Mouse (Mus musculus): ENCODE data around the gene Cacna1c. TPM values are rescaled to one million over a fixed set of nuclear protein-coding genes. Genes with fewer than 3 reads are reported as not detected.

The Cacna1c gene
- total RNA-seq, 2 experiments from 2014 or later, result 3.6 to 4.9 TPM

DNA sequence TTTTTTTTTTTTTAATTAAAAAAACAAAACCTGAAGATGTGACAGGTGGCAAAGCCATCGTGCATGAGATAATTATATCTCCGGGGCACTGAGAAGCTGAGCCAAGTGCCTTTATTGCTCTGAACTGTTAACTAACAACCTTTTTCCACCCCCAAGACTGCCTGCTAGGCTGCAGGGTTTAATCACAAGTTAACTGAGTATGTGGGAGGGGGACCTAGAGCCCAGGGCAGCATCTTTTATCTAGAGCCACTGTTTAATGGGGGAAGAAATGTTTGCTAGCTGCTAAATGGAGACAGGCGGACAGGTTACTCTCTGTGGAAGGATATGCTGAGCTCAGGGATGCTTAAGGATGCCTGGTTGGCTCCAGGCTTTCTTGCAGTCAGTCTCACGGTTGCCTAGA lies 489.2 kb downstream of the Cacna1c start:
- DNase-seq, result no peak

DNA sequence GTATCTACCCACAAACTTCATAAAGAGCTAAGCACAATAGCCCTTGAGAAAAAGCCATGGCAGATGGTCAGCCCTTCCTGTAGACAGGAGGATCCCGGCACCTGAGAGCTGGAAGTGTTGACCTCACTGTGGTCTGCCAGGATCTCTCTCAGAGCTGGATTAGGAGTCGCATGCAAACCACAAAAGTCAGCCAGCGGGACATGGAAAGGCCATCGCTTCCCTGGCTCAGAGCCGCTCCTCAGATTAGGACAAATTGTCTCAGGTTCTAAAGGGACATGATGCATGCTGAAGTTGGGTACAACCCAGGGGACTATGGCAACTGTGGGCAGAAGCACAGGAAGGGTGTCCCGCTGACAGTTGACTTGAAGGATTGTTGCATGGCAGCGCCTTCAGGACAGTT lies 490.4 kb downstream of the Cacna1c start:
- intact Hi-C loops (cut with DNase I; ENCODE audit: low total_unique reads), result no loop called here
- no peak for DNase-seq

More for the DNA sequence above, 489.2 kb downstream of the Cacna1c start:
- intact Hi-C loops (cut with DNase I; ENCODE audit: low total_unique reads), result no loop called here

DNA sequence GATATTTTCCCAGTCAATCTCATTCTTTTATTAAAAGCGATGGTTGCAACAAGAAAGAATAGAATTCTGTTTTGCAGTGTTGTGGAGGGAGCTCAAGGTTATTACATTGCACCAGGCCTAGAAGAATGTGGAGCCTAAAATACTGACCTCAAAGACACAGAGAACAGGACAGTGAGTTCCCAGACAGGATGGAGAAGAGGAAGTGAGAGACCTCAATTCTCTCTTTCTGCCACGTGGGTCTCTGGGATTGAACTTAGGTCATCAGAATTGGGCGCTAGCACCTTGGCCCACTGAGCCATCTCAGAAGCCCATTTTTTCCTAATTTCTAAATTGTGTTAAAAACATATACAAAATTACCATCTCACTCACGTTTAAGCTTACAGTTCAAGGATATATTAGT lies 501.6 kb downstream of the Cacna1c start:
- intact Hi-C loops (cut with DNase I; ENCODE audit: low total_unique reads), result no loop called here
- no peak for DNase-seq

DNA sequence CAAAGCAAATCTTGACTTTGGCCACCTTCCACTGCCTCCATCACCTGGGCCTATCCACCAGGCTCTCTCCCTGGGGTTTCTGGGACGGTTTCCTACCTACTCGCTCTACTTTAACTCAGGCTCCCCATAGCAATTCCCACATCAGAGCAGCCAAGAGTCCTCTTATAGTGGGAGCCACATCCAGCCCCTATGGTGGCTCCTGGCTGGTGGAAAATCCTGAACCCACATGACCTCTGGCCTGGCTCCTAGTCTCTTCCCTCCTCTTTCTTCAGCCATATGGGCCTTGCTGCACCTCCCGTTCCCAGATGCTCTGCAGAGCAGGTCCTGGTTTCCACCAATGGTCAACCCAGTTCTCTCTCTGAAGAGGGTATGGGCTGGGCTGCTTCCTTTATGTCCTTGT lies 506.8 kb downstream of the Cacna1c start:
- DNase-seq, result no peak
- intact Hi-C loops (cut with DNase I; ENCODE audit: low total_unique reads), result no loop called here

DNA sequence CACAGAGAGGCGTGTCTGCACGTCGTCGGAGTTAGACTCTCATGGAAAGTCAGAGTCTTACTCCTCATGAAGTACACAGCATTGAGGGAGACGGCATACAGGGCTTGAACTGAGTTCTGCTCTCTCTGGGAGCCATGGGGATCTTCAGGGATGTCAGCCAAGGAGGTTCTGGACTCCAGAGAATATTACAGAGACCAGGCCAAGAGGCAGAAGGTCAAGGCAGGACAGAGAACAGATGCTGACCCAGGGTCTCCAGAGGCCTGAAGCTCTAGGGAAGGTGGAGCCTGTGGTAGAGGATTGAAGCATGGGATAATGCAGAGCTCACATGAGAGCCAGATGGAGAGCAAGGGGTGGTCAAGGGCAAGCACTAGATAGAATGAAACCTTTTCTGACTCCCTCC lies 507.4 kb downstream of the Cacna1c start:
- peak; percentile 9 for DNase-seq
- intact Hi-C loops (cut with DNase I; ENCODE audit: low total_unique reads), result no loop called here

DNA sequence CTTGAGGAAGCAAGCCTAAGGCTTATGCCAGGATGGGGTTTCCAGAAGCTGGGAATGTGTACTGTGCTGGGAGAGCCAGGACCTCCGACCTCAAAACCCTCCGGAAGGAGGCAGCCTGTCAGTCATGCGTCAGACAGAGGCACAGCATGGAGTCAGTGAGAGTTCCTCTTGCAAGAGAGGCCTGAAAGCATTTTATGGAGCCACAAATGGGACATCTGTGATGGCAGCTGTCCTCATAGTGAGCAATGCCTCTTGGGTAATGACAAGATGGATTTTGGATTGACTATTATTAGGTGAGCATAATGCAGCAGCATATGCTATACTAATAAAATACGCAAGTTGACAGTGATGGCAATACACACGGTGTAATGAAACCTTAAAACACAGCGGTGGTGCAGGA lies 515.4 kb downstream of the Cacna1c start:
- DNase-seq, result no peak
- intact Hi-C loops (cut with DNase I; ENCODE audit: low total_unique reads), result no loop called here

DNA sequence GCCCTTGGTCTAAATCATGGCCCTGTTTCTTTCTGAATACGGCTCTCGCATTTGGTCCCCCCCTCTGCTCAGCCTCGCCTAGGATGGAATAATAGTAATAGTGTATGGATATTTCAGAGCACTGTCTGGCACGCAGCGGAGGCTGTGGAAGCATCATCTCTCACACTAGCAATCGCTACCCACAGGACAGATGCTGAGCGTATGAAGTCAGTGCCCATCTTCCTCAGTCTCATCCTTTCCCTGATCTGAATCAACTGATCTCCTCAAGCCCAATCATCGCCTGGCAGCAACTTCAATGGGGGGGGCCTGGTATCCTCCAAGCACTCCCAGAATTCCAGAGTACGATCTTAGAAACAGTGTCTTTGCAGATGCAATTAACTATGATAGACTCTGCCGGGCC lies 518.2 kb downstream of the Cacna1c start:
- intact Hi-C loops (cut with DNase I; ENCODE audit: low total_unique reads), result no loop called here

DNA sequence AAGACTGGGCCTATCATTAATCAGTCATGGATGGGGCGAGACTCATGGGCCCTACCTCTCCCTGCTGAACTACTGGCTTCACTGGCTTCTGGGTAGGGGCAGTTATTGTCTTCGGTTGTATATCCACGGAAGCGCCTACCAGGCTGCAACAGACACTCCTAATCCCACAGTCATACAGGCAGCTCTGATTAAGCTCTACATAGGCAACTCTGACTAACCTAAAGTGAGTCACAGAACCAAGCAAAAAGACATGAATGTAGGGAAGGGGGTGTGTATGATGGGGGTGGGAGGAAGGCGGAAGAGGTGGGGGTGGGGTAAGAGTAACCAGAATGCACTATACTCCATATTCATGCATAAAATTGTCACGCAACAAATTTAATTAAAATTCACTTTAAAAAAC lies 518.9 kb downstream of the Cacna1c start:
- no peak for DNase-seq
- intact Hi-C loops (cut with DNase I; ENCODE audit: low total_unique reads), result no loop called here

More for the DNA sequence above, 518.2 kb downstream of the Cacna1c start:
- DNase-seq, result no peak

DNA sequence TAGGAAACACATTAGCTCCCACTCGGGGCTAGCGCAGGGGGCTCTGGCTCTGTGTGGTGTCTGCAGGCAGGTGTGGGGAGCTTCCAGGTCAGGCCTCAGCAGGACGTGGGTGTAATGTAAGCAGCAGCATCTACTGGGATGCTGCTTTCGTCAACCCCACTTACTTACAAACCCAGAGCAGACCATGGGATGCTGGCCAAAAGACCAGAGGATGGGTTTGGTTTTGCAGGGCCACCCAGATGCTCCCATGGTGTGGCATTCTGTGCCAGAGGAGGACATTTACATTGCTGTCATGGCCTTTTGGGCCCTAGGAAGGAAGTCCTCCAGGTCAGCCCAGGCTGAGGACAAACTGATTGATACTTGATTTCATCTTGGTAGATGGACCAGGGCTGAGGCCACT lies 521.4 kb downstream of the Cacna1c start:
- intact Hi-C loops (cut with DNase I; ENCODE audit: low total_unique reads), result no loop called here
- DNase-seq, result no peak

DNA sequence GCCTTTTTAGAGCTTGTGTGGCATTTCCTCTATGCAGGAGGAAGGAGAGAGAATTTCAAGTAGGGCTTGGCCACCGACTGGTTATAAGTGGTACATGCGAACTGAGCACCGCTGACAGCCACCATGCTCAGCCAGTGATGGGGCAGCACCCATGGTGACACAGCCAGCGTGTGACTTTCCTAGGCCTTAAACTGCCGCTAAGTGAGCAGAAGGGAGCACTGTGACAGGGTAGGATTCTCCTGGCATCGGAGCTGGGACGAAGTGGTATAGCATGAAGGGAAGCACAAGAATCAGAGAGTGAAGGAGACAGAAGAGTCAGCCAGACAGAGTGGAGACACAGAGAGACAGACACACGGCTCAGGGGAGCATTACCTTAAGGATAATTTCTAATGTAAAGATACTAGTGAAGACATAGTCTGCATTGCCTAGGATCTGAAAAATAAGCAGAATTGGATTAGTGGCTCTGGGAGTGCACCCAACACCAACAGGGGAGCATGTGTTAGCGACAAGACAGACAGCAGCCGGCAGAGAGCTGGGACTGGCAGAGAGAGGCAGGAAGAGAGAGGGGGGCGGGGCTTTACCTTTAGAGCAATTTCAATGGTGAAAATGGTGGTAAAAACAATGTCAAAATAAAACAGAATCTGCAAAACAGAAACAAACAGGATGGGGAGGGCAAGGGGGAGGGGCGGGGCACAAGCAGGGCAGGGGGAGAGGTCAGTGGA lies 522.1 kb downstream of the Cacna1c start:
- intact Hi-C loops (cut with DNase I; ENCODE audit: low total_unique reads), result no loop called here
- DNase-seq, result no peak

DNA sequence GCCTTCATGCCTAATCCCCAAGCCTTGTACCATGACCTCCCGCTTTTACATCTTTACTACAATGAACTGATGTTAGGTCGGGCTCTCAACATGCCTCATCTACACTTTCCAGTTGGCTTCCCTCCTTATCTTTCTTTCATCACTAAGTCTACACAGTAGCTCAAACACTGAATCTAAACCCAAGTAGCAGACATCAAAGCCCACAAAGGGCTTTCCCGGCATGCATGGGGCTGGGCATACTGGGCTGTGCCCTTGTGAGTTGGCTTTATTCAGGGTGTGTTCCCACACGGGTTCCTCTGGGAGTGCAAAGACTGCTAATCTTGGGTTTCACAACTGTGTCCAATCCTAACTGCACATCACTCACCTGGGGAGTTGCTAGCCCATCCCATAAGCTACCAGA lies 542.9 kb downstream of the Cacna1c start:
- no peak for DNase-seq
- intact Hi-C loops (cut with DNase I; ENCODE audit: low total_unique reads), result no loop called here

DNA sequence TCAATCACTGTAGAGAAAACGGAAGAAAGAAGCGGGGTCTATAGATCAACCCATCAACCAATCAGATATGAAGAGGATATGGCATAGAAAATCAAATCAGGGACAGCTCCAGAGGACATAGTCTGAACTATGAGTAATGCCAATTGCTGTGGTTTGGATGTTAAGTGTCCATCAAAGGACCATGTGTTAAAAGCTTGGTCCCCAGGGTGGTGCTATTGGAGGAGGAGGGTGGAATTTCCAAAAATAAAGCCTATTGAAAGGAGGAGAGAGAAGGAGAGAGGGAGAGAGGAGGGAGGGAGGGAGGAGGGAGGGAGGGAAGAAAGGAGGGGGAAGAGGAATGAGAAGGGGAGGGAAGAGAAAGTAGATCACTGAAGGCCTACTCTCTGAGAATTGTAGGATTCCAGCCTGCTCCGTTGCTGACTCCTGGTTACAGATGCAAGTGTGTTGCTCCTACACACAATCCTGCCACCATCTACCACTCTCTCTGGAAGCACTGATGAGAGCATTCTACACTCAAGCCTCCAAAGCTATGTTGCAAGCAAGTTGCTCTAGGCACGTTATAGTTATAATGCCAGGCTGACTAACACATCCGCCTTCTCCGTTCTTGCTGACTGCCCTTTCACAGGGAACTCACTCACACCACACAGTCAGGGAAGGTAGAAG lies 547.0 kb downstream of the Cacna1c start:
- no peak for DNase-seq
- intact Hi-C loops (cut with DNase I; ENCODE audit: low total_unique reads), result loop anchor here (5.0 kb wide), 1 partner anchor 458 kb away; no protein-coding TSS in a partner anchor

DNA sequence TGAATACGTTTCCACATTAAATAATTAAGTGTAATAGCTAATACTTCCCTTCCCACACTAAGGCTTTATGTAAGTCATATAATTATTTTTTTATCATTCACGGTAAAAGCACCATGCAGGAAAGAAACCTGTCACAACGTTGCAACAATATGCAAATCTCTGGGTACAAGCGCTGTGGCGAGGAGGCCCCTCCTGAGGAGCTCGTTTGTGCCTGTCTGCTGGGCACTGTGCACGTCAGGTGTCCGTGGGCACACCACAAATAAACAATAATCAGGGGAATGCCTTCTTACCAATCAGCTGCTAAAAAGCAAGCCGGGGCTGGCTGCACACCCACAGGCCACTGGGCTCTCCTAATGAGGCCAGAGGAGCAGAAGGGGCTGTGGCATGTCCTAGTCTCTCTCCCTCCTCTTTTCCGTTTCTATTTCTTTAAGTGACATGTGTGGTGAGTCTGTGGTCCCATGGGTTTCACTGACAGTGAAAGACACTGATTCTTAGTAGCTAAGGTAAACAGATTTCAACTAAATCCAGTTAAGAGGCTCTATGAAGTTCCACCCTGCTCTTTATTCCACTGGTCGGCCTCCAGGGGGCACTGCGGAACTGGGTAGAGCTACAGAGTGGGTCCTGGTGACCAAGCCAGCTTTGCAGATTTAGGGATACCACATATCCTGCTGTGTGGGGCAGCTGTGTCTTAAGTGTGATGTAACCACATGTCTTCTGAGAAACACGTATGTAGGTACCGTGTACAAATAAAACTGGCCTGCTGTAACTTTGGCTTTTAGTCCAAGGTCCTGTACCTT lies 549.8 kb downstream of the Cacna1c start:
- intact Hi-C loops (cut with DNase I; ENCODE audit: low total_unique reads), result loop anchor here (5.0 kb wide), 1 partner anchor 461 kb away; no protein-coding TSS in a partner anchor
- peak; percentile 76 for DNase-seq

DNA sequence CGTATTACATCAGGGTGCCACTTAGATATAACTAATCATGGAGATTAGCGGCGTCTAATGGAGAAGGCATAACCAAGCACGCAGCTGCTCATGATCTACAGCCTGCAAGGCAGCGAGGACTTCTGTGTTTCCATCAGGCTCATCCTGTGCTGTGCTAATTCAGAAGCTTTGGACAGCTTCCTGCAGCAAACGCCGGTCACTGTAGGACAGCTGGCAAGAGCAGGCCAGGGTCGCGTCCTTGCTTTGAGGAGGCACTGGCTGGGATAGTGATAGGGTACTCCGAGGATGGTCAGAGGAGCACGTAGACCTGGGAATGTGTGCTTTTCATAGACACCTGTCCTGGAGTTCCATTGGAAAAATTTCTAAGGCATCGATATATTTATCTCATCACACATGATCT lies 551.4 kb downstream of the Cacna1c start:
- no peak for DNase-seq

DNA sequence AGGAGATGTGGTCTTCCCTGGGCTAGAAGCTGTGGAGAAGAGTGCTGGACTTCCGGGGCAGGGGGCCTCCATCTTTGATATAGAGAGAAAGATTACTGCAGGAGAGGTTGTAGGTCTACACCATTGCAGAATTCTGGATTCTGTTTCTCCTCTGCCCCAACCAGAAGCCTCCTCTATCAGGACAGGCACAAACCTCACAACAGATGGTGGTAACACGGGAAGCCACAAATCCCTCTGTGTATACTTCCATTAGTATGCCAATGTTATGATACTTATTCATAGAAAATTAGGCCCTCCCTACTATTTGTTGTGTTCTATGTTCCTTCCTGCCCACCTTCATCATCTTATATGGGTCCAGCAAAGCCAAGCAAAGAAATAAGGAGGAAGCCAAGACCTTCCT lies 552.7 kb downstream of the Cacna1c start:
- no peak for DNase-seq
- intact Hi-C loops (cut with DNase I; ENCODE audit: low total_unique reads), result no loop called here

More for the DNA sequence above, 551.4 kb downstream of the Cacna1c start:
- intact Hi-C loops (cut with DNase I; ENCODE audit: low total_unique reads), result loop anchor here (5.0 kb wide), 1 partner anchor 462 kb away; no protein-coding TSS in a partner anchor

DNA sequence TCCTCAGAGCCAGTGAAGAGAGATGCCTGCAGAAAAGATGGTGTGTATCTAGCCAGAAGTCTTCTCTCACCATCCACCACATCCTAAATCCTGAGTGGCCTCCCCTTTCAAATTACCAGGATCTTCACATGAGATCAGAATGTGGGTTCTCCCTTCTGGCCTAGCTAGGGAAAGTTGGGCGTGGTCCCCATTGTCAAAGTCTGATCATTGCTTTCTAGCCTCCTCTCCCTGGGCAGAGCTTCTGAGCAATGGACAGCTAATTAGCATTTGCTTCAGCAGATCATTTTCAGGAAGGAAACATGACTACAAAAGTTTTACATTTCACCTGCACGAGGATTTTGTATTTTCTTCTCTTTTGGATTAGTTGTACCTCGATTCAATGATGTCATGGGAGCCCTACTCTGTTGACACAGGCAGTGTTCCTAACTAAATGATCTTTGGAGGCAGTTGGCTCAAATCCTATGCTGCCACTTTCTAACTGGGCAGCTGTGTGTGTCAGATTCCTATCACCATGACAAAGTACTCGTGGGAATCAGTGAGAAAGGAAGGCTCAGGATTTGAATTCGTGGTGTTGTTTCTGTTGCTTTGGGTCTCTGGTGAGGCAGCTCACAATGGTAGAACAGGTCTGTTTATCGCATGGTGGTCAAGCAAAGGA lies 554.4 kb downstream of the Cacna1c start:
- no peak for DNase-seq
- intact Hi-C loops (cut with DNase I; ENCODE audit: low total_unique reads), result no loop called here

DNA sequence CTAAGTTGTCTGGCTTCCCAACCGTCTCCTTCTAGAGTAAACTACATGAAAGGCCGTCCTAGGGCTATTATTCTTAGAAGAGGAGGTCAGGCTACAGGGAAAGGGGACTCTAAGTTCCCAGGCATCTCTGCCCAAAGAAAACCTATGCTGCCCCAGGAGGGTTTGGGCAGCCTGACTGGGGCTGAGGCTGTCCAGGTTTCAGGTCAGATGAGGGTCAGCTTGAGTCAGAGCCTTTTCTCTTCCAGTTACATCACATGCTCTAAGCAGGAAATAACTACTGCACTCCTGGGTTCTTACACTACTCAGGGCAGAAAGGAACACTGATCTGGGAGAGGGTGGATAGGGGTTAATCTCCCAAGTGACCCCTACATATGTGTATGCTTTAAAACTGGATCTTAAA lies 556.4 kb downstream of the Cacna1c start:
- no peak for DNase-seq
- intact Hi-C loops (cut with DNase I; ENCODE audit: low total_unique reads), result no loop called here

DNA sequence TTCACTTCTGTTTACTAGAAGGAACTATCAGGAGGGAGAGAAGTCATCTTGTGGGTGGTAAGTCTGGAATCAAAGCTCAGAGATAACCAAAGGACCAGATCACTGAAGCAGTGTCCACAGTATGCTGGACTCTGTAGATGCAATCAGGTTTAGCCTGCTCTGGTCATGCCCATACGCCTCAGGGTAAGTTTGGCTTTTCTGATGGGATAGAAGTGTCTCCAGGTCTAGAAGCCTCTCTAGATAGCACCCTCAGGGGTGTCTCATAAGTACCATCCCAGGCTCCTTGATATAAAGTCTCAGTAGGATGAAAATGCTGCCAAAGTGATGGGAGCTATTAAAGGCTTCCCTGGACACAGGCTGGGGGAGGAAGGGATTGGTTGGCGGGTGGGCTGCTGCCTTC lies 557.3 kb downstream of the Cacna1c start:
- intact Hi-C loops (cut with DNase I; ENCODE audit: low total_unique reads), result no loop called here
- no peak for DNase-seq

DNA sequence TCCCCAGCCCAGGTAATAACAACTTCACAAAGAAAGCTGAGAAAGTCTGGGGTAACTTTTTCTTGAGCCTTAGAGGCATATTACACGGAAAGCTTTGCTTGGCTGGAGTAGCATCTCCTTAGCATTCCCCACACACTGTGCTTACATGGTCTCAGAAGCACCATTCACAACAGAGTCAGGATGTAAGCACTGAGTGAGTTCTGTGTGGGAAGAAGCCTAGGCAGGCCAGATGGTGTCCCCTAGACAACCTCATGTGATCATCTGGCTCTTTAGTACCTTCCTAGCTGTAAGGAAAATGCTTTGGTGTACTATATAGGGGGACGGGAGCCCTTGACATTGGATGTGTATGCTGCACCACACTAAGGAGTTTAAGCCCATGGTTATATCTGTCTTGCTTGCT lies 563.7 kb downstream of the Cacna1c start:
- intact Hi-C loops (cut with DNase I; ENCODE audit: low total_unique reads), result no loop called here
- no peak for DNase-seq

DNA sequence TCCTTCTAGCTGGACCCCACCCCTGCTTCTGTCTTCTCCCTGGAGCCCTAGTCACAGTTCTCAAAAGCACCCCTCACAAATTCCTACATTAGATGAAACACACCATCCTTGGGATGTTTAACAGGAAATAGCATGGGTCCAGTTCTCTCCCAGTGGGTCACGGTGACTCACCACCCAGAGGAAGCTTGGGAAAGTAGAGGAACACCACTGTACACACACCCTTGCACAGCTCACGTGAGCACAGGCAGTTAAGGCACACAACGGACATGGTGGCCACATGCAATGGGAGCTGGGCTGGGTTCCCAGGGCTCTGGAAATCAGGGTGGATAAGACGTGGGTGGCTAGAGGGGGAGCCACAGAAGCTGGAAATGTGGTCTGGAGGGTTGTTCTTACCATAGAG lies 566.2 kb downstream of the Cacna1c start:
- DNase-seq, result no peak
- intact Hi-C loops (cut with DNase I; ENCODE audit: low total_unique reads), result no loop called here

Measured in gastrocnemius, postnatal 14 days (tissue).